Mouse (Mus musculus): ENCODE measurements around the gene 1700008O03Rik. TPM values are rescaled to one million over a fixed set of nuclear protein-coding genes. Genes with fewer than 3 reads are reported as not detected.

Gene 1700008O03Rik
- not detected in 4 replicates for total RNA-seq (2023)

GRCm38 (mm10) chr7:44385720-44386119 lies at the start of gene 1700008O03Rik:
1700008O03Rik (minus strand) TSS chr7:44385820.

GRCm38 (mm10) chr7:44428968-44429521 lies 43.4 kb upstream of the 1700008O03Rik start, which contains the start of gene Lrrc4b:
Lrrc4b (plus strand) TSS chr7:44429018.

GRCm38 (mm10) chr7:44383980-44384715 lies 1.5 kb downstream of the 1700008O03Rik start, which contains the start of gene Syt3:
Syt3 (plus strand) TSS chr7:44384102.

Other genes with a start within 250 kb of the 1700008O03Rik start
- gene Klk1b16, start 249.1 kb downstream of the 1700008O03Rik start, total RNA-seq (2023): not detected in 4 replicates
- not detected in 4 replicates for gene Klk1b24, start 197.6 kb downstream of the 1700008O03Rik start, total RNA-seq (2023)
- not detected in 4 replicates for gene Klk1b3, start 187.6 kb downstream of the 1700008O03Rik start, total RNA-seq (2023)
- not detected in 4 replicates for gene Klk1b4, start 178.4 kb downstream of the 1700008O03Rik start, total RNA-seq (2023)
- gene Klk1b5, start 169.9 kb downstream of the 1700008O03Rik start, total RNA-seq (2023): not detected in 4 replicates
- gene Klk1, start 160.5 kb downstream of the 1700008O03Rik start, total RNA-seq (2023): 0.63 TPM in 1 of 4 replicates, not detected in the others
- gene Gm36864, start 149.6 kb downstream of the 1700008O03Rik start, total RNA-seq (2023): not detected in 4 replicates
- 0.81 to 2.1 TPM (median 1.7 TPM) in 4 replicates for gene 1700028J19Rik, start 139.1 kb downstream of the 1700008O03Rik start, total RNA-seq (2023)
- 172 to 193 TPM (median 186 TPM) in 4 replicates for gene 2410002F23Rik, start 139.1 kb downstream of the 1700008O03Rik start, total RNA-seq (2023)
- gene Acp4, start 128.4 kb downstream of the 1700008O03Rik start, total RNA-seq (2023): not detected in 4 replicates
- gene Gm15517, start 124.4 kb downstream of the 1700008O03Rik start, total RNA-seq (2023): not detected in 4 replicates
- gene Clec11a, start 78.9 kb downstream of the 1700008O03Rik start, total RNA-seq (2023): 1.7 to 2.6 TPM (median 2.3 TPM) in 4 replicates
- 37.6 to 51.0 TPM (median 41.9 TPM) in 4 replicates for gene Shank1, start 75.6 kb downstream of the 1700008O03Rik start, total RNA-seq (2023)
- not detected in 4 replicates for gene Syt3, start 1.7 kb downstream of the 1700008O03Rik start, total RNA-seq (2023)
- not detected in 4 replicates for gene Lrrc4b, start 43.2 kb upstream of the 1700008O03Rik start, total RNA-seq (2023)
- not detected in 4 replicates for gene Aspdh, start 79.6 kb upstream of the 1700008O03Rik start, total RNA-seq (2023)
- gene Josd2, start 82.2 kb upstream of the 1700008O03Rik start, total RNA-seq (2023): 52.2 to 62.7 TPM (median 54.5 TPM) in 4 replicates
- gene Emc10, start 110.7 kb upstream of the 1700008O03Rik start, total RNA-seq (2023): 68.3 to 80.4 TPM (median 71.3 TPM) in 4 replicates
- gene Fam71e1, start 110.8 kb upstream of the 1700008O03Rik start, total RNA-seq (2023): 10.1 to 16.1 TPM (median 11.9 TPM) in 4 replicates
- 14.6 to 19.3 TPM (median 15.8 TPM) in 4 replicates for gene Mybpc2, start 138.8 kb upstream of the 1700008O03Rik start, total RNA-seq (2023)
- 425 to 467 TPM (median 446 TPM) in 4 replicates for gene Spib, start 146.3 kb upstream of the 1700008O03Rik start, total RNA-seq (2023)
- gene Pold1, start 163.0 kb upstream of the 1700008O03Rik start, total RNA-seq (2023): 148 to 155 TPM (median 150 TPM) in 4 replicates
- 391 to 409 TPM (median 403 TPM) in 4 replicates for gene Nr1h2, start 168.1 kb upstream of the 1700008O03Rik start, total RNA-seq (2023)
- gene Napsa, start 186.6 kb upstream of the 1700008O03Rik start, total RNA-seq (2023): 536 to 582 TPM (median 560 TPM) in 4 replicates
- 24.2 to 30.1 TPM (median 26.7 TPM) in 4 replicates for gene Kcnc3, start 204.8 kb upstream of the 1700008O03Rik start, total RNA-seq (2023)